Mouse (Mus musculus) liver, postnatal 0 days (tissue): ENCODE data around the gene Jph2.

Experiments
- CTCF ChIP-seq: sonication (generic); IDR thresholded peaks from 2 replicates; pipeline ENCODE4 v1.5.1; 2016; ENCODE audit warnings: antibody characterized with exemption, low read depth
- EP300 ChIP-seq: IDR thresholded peaks from 2 replicates; pipeline ENCODE4 v1.6.1; 2016; ENCODE audit warnings: antibody characterized with exemption, low read depth, mild to moderate bottlenecking

GRCm38 (mm10) chr2:163288881-163289379, 108.9 kb downstream of the Jph2 start:
- TF ChIP-seq CTCF (no peak), EP300 (no peak)
